In the genomic region with DNA sequence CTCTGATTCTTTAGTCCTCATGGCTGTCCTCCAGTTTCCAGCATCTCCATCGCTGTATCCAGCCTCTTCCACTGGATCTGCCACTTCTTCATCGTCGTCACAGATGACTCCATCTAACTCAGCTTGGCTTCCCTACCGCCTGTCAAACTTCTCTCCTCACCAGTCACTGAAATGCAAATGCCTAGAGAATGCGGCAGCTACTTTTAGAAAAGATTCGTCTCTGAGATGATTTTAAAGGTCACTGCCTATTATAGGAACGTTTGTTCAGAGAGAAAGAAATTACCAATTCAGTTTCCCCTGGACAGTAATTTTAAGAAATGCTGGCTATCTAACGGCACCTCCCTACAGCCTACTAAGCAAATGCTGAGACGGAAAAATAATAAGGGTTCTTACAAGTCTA, we compare ENCODE assay signal across 16 mouse cellular contexts.
"Had no signal": no experiment of that assay in that cellular context is flagged by ENCODE, and none has a peak within 500 bp of the region (broad histone marks: within the 10 kb centered on the region; RNA-seq: fewer than 3 reads in every experiment).

No protein-coding gene starts in this region.

- DNase-seq: gastrocnemius, postnatal 14 days; gastrocnemius, postnatal 36 days; heart, adult 18-20 months; heart, postnatal 10 days; heart, postnatal 4 days; kidney, adult 18-20 months; kidney, adult 8-10 months; kidney, postnatal 10 days; kidney, postnatal 25 days; kidney, postnatal 4 days; liver; liver, embryonic 13.5 days had no signal

- ATAC-seq: hindbrain, embryonic 16.5 days; inflammation-experienced regulatory T-cells, adult 6 months; intestine, embryonic 15.5 days; intestine, postnatal 0 days had no signal
